Mouse (Mus musculus) kidney, adult 18-20 months (tissue): Measurements from ENCODE around the gene Lta.
"Not testable (repeated sequence)": the region's sequence is repeated elsewhere in the genome, so short reads cannot be mapped to it uniquely, and the experiment has no call there.

Experiments
- DNase-seq: peaks from one replicate; pipeline ENCODE4 v3.0.0; 2021

Gene Lta

GRCm38 (mm10) chr17:35239700-35240099, 34.5 kb upstream of the Lta start:
- no peak for DNase-seq

GRCm38 (mm10) chr17:35237504-35237903, 32.4 kb upstream of the Lta start:
- DNase-seq: no peak

GRCm38 (mm10) chr17:35236996-35237395, 31.8 kb upstream of the Lta start:
- no peak for DNase-seq

GRCm38 (mm10) chr17:35236390-35236746, 31.2 kb upstream of the Lta start:
- peak; percentile 98 for DNase-seq

- peak; percentile 89 for DNase-seq
Measured at GRCm38 (mm10) chr17:35235614-35236389, 30.7 kb upstream of the Lta start, which contains the start of gene Nfkbil1. Gene Nfkbil1 (minus strand): TSS chr17:35235792.

GRCm38 (mm10) chr17:35234903-35235302, 29.8 kb upstream of the Lta start:
- peak; percentile 57 for DNase-seq

GRCm38 (mm10) chr17:35234090-35234489, 28.9 kb upstream of the Lta start:
- DNase-seq: not testable (repeated sequence)

- DNase-seq: no peak
Measured at GRCm38 (mm10) chr17:35233114-35233980, 28.2 kb upstream of the Lta start, which contains the start of gene Atp6v1g2. Gene Atp6v1g2 (plus strand): TSS chr17:35233660.

- no peak for DNase-seq
Measured at GRCm38 (mm10) chr17:35232659-35233058, 27.5 kb upstream of the Lta start.

GRCm38 (mm10) chr17:35232043-35232442, 26.9 kb upstream of the Lta start:
- DNase-seq: peak; percentile 89

GRCm38 (mm10) chr17:35231022-35231421, 25.9 kb upstream of the Lta start:
- no peak for DNase-seq

GRCm38 (mm10) chr17:35226561-35227046, 21.5 kb upstream of the Lta start:
- no peak for DNase-seq

GRCm38 (mm10) chr17:35225456-35225855, 20.3 kb upstream of the Lta start:
- no peak for DNase-seq

- DNase-seq: no peak
Measured at GRCm38 (mm10) chr17:35224641-35225040, 19.5 kb upstream of the Lta start.

GRCm38 (mm10) chr17:35222299-35222698, 17.1 kb upstream of the Lta start:
- no peak for DNase-seq

- peak; percentile 26 for DNase-seq
Measured at GRCm38 (mm10) chr17:35220156-35220952, 15.2 kb upstream of the Lta start, which contains the start of gene Gm16181. Gene Gm16181 (plus strand): TSS chr17:35220834.

GRCm38 (mm10) chr17:35219601-35220041, 14.5 kb upstream of the Lta start:
- DNase-seq: no peak

GRCm38 (mm10) chr17:35218516-35219193, 13.5 kb upstream of the Lta start:
- DNase-seq: peak; percentile 18

GRCm38 (mm10) chr17:35213071-35213470, 7.9 kb upstream of the Lta start:
- no peak for DNase-seq

- DNase-seq: no peak
Measured at GRCm38 (mm10) chr17:35210593-35210992, 5.4 kb upstream of the Lta start.

- DNase-seq: no peak
Measured at GRCm38 (mm10) chr17:35209785-35210535, 4.8 kb upstream of the Lta start.
